In the genomic region with DNA sequence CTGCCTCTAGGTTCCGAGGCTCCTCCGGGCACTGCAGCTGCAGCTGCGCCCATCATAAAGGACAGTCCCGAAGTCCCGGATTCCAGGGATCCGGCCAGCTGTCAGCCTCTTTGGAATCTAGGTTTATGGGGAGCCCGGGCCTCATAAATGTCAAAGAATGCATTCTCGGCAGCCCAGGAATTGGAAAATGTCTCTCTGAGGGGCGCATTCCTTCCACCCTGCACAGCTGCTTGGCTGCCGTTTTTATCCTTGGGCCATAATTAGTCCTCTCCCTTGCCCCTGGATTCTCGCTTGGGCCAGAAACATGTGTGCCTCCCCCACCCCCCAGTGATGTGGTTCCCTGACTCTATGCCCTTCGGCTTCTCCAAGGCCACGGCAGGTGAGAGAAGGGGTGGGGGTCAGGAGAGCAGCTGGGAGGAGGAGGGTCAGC, we compare ENCODE assay signal across 12 mouse cellular contexts.
DNase-seq lines count a peak whose midpoint lies in the region; ATAC-seq and TF ChIP-seq lines count a peak whose summit lies in the region.
"Had no signal": no experiment of that assay in that cellular context is flagged by ENCODE, and none has a peak within 500 bp of the region (broad histone marks: within the 10 kb centered on the region; RNA-seq: fewer than 3 reads in every experiment).

No protein-coding gene starts in this region.

- WGBS in forebrain, embryonic 12.5 days: 61% methylated on average over 13 of the region's 13 CpGs
- 46% methylated on average over 13 of the region's 13 CpGs for WGBS in forebrain, postnatal 0 days
- 36% methylated on average over 13 of the region's 13 CpGs for WGBS in kidney, embryonic 14.5 days
- WGBS in limb, embryonic 15.5 days: 6% methylated on average over 13 of the region's 13 CpGs

- H3K4me1 ChIP-seq in forebrain, embryonic 12.5 days: peaks cover 78% of the 10 kb centered on the region
- H3K4me1 ChIP-seq in forebrain, postnatal 0 days (ENCODE audit: insufficient read depth): peaks cover 8% of the 10 kb centered on the region
- 0 out of 2 replicates have a peak, but pooled peaks cover 12% of the 10 kb centered on the region for H3K4me1 ChIP-seq in kidney, embryonic 14.5 days (ENCODE audit: control insufficient read depth, insufficient read depth, low read length)
- peaks cover 57% of the 10 kb centered on the region for H3K4me1 ChIP-seq in limb, embryonic 15.5 days
- H3K4me1 ChIP-seq: liver, embryonic 13.5 days had no signal

- H3K27me3 ChIP-seq in forebrain, embryonic 12.5 days: peaks cover 4% of the 10 kb centered on the region; the same call in 1 of the 2 replicates
- H3K27me3 ChIP-seq in forebrain, postnatal 0 days (ENCODE audit: insufficient read depth, low read length): no peaks in the 10 kb centered on the region
- peaks cover 8% of the 10 kb centered on the region; the same call in 1 of the 2 replicates for H3K27me3 ChIP-seq in kidney, embryonic 14.5 days (ENCODE audit: control insufficient read depth, insufficient read depth, low read length)
- H3K27me3 ChIP-seq in limb, embryonic 15.5 days: 0 out of 2 replicates have a peak, but pooled peaks cover 7% of the 10 kb centered on the region

- no peaks in the 10 kb centered on the region for H3K36me3 ChIP-seq in forebrain, embryonic 12.5 days (replicated peaks)
- H3K36me3 ChIP-seq in forebrain, postnatal 0 days (ENCODE audit: insufficient read depth): no peaks in the 10 kb centered on the region
- H3K36me3 ChIP-seq in kidney, embryonic 14.5 days (ENCODE audit: control insufficient read depth, insufficient read depth, low read length): no peaks in the 10 kb centered on the region
- no peaks in the 10 kb centered on the region for H3K36me3 ChIP-seq in limb, embryonic 15.5 days
- H3K36me3 ChIP-seq: liver, embryonic 13.5 days had no signal

- no peak overlapping the region for H3K4me3 ChIP-seq in forebrain, embryonic 12.5 days (replicated peaks)
- H3K4me3 ChIP-seq in forebrain, postnatal 0 days (ENCODE audit: low read depth, low read length): no peak overlapping the region
- H3K4me3 ChIP-seq in kidney, embryonic 14.5 days (ENCODE audit: low read length): no peak overlapping the region
- H3K4me3 ChIP-seq in limb, embryonic 15.5 days: no peak overlapping the region
- H3K4me3 ChIP-seq: liver, embryonic 13.5 days had no signal

- no peak for TF ChIP-seq CTCF in forebrain, postnatal 0 days (IDR thresholded peaks at IDR 0.05; ENCODE audit: low read depth)

- H3K9me3 ChIP-seq in forebrain, embryonic 12.5 days: no peaks in the 10 kb centered on the region
- H3K9me3 ChIP-seq in forebrain, postnatal 0 days (ENCODE audit: low read length): no peaks in the 10 kb centered on the region
- no peaks in the 10 kb centered on the region for H3K9me3 ChIP-seq in kidney, embryonic 14.5 days (ENCODE audit: control insufficient read depth, low read length)
- no peaks in the 10 kb centered on the region for H3K9me3 ChIP-seq in limb, embryonic 15.5 days
- H3K9me3 ChIP-seq: liver, embryonic 13.5 days had no signal

- H3K9ac ChIP-seq in forebrain, embryonic 12.5 days: no peak overlapping the region
- H3K9ac ChIP-seq in forebrain, postnatal 0 days: no peak overlapping the region
- H3K9ac ChIP-seq in kidney, embryonic 14.5 days (ENCODE audit: low read depth, low read length): no peak overlapping the region
- H3K9ac ChIP-seq in limb, embryonic 15.5 days: no peak overlapping the region
- H3K9ac ChIP-seq: liver, embryonic 13.5 days had no signal

- H3K4me2 ChIP-seq in forebrain, embryonic 12.5 days: no peak overlapping the region
- H3K4me2 ChIP-seq in forebrain, postnatal 0 days (ENCODE audit: low read depth): no peak overlapping the region
- H3K4me2 ChIP-seq in kidney, embryonic 14.5 days (replicated peaks; ENCODE audit: low read depth, low read length): no peak overlapping the region
- peak overlapping the region; percentile 39 for H3K4me2 ChIP-seq in limb, embryonic 15.5 days
- H3K4me2 ChIP-seq: liver, embryonic 13.5 days had no signal

- ATAC-seq in forebrain, embryonic 12.5 days (ENCODE audit: low FRiP score): no peak
- no peak for ATAC-seq in forebrain, postnatal 0 days
- ATAC-seq in kidney, embryonic 14.5 days (ENCODE audit: low FRiP score, low TSS enrichment): no peak
- peak; percentile 69 for ATAC-seq in limb, embryonic 15.5 days (ENCODE audit: insufficient number of reproducible peaks, low FRiP score, low TSS enrichment, low read depth)

- no peak for DNase-seq in forebrain, postnatal 0 days
- peak; percentile 28 for DNase-seq in kidney, adult 9 months
- peak; percentile 24 for DNase-seq in gastrocnemius, postnatal 10 days
- no peak for DNase-seq in ovary, postnatal 14 days (ENCODE audit: low spot score)
- DNase-seq in liver: no peak
- DNase-seq: adrenal gland, adult 2 months; liver, embryonic 13.5 days; right cerebral cortex, postnatal 14 days had no signal

- H3K27ac ChIP-seq in forebrain, embryonic 12.5 days: peak overlapping the region; percentile 10; the same call in 1 of the 2 replicates
- no peak overlapping the region for H3K27ac ChIP-seq in forebrain, postnatal 0 days (ENCODE audit: low read depth, low read length)
- no peak overlapping the region for H3K27ac ChIP-seq in kidney, embryonic 14.5 days (ENCODE audit: low read depth, low read length)
- H3K27ac ChIP-seq in limb, embryonic 15.5 days: peak overlapping the region; percentile 57
- H3K27ac ChIP-seq: liver, embryonic 13.5 days; stomach, postnatal 0 days had no signal

Comparison
In these comparisons a context has a peak if more than half of its experiments do, and no peak if none do; other contexts are left out.
1. H3K27ac ChIP-seq: peak in forebrain, embryonic 12.5 days (single experiment) and limb, embryonic 15.5 days (single experiment); none in forebrain, postnatal 0 days (single experiment) and kidney, embryonic 14.5 days (single experiment).
2. DNase-seq: peak in kidney, adult 9 months (single experiment) and gastrocnemius, postnatal 10 days (single experiment); none in forebrain, postnatal 0 days (single experiment), ovary, postnatal 14 days (single experiment) and liver (single experiment).